Mouse (Mus musculus): Measurements from ENCODE around the gene Atad3a. TPM values are rescaled to one million over a fixed set of nuclear protein-coding genes. Genes with fewer than 3 reads are reported as not detected.

The Atad3a gene
- total RNA-seq, 2 experiments from 2014 or later, result 56.0 to 57.9 TPM

DNA sequence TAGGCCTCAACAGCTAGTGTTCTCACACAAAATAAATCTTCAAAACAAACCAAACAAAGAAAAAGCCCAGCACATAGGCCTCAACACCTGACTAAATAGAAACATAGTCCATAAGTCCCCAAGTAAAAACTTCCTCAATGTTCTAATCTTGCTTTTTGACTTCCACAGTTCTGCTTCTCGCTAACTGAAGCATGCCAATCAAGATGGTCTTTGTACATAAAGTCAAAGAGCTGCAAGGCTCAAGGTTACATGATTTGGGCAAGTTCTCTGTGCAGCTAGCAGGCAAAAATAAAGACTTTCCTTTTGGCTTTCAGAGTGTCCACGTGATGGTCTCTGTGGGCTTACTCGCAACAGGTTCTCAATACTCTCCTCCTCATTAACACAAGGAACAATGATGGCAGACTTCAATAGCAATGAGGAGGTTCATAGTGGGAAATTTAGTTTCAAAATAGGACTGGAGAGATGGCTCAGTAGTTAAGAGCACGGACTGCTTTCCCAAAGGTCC lies 57.4 kb downstream of the Atad3a start:
- DNase-seq (ENCODE audit: extremely low spot score in 1 of 2, low spot score in 2 of 2), result no peak
- intact Hi-C loops (cut with DNase I), result no loop called here

DNA sequence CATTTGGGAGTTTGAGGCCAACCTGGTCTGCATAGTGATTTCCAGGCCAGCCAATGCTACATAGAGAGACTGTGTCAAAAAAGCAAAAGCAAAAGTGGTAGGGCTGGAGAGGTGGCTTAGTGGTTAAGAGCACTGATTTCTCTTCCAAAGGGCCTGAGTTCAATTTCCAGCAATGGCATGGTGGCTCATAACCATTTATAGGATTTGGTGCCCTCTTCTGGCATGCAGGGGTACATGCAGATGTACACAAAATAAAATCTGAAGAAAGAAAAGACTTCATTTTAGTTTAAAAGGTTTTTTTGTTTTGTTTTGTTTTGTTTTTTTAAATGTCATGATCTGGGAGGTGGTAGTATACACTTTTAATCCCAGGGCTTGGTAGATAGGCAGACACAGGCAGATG lies 60.5 kb downstream of the Atad3a start:
- intact Hi-C loops (cut with DNase I), result no loop called here

GRCm38 (mm10) chr4:155696261-155697255 lies 64.3 kb downstream of the Atad3a start:
- intact Hi-C loops (cut with DNase I), result no loop called here
- no peak for DNase-seq (ENCODE audit: extremely low spot score in 1 of 2, low spot score in 2 of 2)

More for the DNA sequence above, 60.5 kb downstream of the Atad3a start:
- DNase-seq (ENCODE audit: extremely low spot score in 1 of 2, low spot score in 2 of 2), result no peak

DNA sequence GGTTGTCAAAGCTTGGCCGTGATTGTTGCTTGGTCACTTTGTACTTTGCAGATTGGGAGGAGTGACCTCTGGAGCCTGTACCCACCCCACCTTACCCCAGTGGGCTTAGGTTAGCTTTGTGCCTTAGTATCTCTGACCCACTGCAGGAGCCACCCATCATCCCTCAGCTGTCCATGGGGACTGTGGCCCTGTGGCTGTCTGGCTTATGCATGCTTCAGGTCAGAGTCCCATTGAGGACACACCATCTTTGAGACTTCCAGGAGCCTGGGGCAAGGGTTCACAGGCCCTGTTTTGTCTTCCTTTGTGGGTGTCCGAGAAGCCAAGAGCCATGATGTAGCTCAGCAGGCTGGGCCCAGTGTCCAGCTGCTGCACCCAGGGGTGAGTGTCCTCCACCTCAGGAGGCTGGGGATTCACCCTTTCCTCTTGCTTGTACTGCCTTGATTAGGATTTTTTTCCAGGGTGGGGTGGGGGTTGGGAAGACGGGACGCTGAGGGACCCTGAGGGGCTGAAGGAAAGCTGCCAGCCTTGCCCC lies 65.3 kb downstream of the Atad3a start:
- intact Hi-C loops (cut with DNase I), result no loop called here
- no peak for DNase-seq (ENCODE audit: extremely low spot score in 1 of 2, low spot score in 2 of 2)

- peak; percentile 76 to 85 for DNase-seq (ENCODE audit: extremely low spot score in 1 of 2, low spot score in 2 of 2)
- intact Hi-C loops (cut with DNase I), result no loop called here
Observed at GRCm38 (mm10) chr4:155694482-155695401, 66.2 kb downstream of the Atad3a start.

GRCm38 (mm10) chr4:155694111-155694481 lies 66.8 kb downstream of the Atad3a start, which contains the start of gene Fndc10:
Gene Fndc10, plus strand, starts transcription at chr4:155694342.
- peak in 1 of 2 experiments; percentile 89 for DNase-seq (ENCODE audit: extremely low spot score in 1 of 2, low spot score in 2 of 2)
- intact Hi-C loops (cut with DNase I), result no loop called here

GRCm38 (mm10) chr4:155692421-155692820 lies 68.5 kb downstream of the Atad3a start:
- intact Hi-C loops (cut with DNase I), result no loop called here
- DNase-seq (ENCODE audit: extremely low spot score in 1 of 2, low spot score in 2 of 2), result no peak

Small RNA genes lying within 50 kb of the gene (microRNA-seq; reads per million reads assigned to microRNA genes)
- not detected for gene Gm27743

Other genes starting within 250 kb of the Atad3a start
- 10 to 100 TPM; 47.9 TPM for gene Nadk, start 198.7 kb downstream of the Atad3a start, total RNA-seq (2021)
- gene Slc35e2, start 159.7 kb downstream of the Atad3a start, total RNA-seq (2021), result 10 to 100 TPM; 44.1 to 45.2 TPM
- 10 to 100 TPM; 42.0 to 51.4 TPM for gene Cdk11b, start 136.2 kb downstream of the Atad3a start, total RNA-seq (2021)
- gene Gm10563, start 115.7 kb downstream of the Atad3a start, total RNA-seq (2021), result not detected
- 1 to 10 TPM; 2.1 to 2.2 TPM for gene Mmp23, start 107.7 kb downstream of the Atad3a start, total RNA-seq (2021)
- 100 to 1,000 TPM in 1 of 2 experiments, 10 to 100 TPM in 1; 98.4 to 100 TPM for gene Mib2, start 91.9 kb downstream of the Atad3a start, total RNA-seq (2021)
- 10 to 100 TPM; 20.2 to 22.2 TPM for gene Fndc10, start 66.8 kb downstream of the Atad3a start, total RNA-seq (2021)
- 10 to 100 TPM; 82.3 to 85.4 TPM for gene Ssu72, start 56.3 kb downstream of the Atad3a start, total RNA-seq (2021)
- gene Tmem240, start 26.3 kb downstream of the Atad3a start, total RNA-seq (2021), result 10 to 100 TPM; 63.6 to 68.8 TPM
- 10 to 100 TPM; 14.6 to 19.3 TPM for gene Vwa1, start 13.6 kb upstream of the Atad3a start, total RNA-seq (2021)
- 1 to 10 TPM; 3.0 to 5.4 TPM for gene Tmem88b, start 24.8 kb upstream of the Atad3a start, total RNA-seq (2021)
- not detected for gene Ankrd65, start 29.3 kb upstream of the Atad3a start, total RNA-seq (2021)
- gene Mrpl20, start 41.8 kb upstream of the Atad3a start, total RNA-seq (2021), result 100 to 1,000 TPM; 103 to 111 TPM
- 10 to 100 TPM; 68.7 to 71.2 TPM for gene Ccnl2, start 51.4 kb upstream of the Atad3a start, total RNA-seq (2021)
- gene Aurkaip1, start 70.2 kb upstream of the Atad3a start, total RNA-seq (2021), result 10 to 100 TPM; 81.6 to 82.6 TPM
- gene Mxra8, start 78.6 kb upstream of the Atad3a start, total RNA-seq (2021), result 10 to 100 TPM; 10.6 to 14.1 TPM
- 10 to 100 TPM; 70.6 to 74.2 TPM for gene Dvl1, start 86.3 kb upstream of the Atad3a start, total RNA-seq (2021)
- under 1 TPM; 0.13 to 0.22 TPM for gene Tas1r3, start 102.3 kb upstream of the Atad3a start, total RNA-seq (2021)
- gene Cptp, start 108.3 kb upstream of the Atad3a start, total RNA-seq (2021), result 10 to 100 TPM; 29.6 to 30.8 TPM
- 10 to 100 TPM; 38.3 to 39.8 TPM for gene Ints11, start 108.5 kb upstream of the Atad3a start, total RNA-seq (2021)
- 10 to 100 TPM; 66.0 to 71.2 TPM for gene Pusl1, start 130.7 kb upstream of the Atad3a start, total RNA-seq (2021)
- gene Acap3, start 130.7 kb upstream of the Atad3a start, total RNA-seq (2021), result 100 to 1,000 TPM; 144 to 146 TPM
- gene Ube2j2, start 182.7 kb upstream of the Atad3a start, total RNA-seq (2021), result 10 to 100 TPM; 84.9 to 93.8 TPM
- 10 to 100 TPM; 19.2 to 20.9 TPM for gene C1qtnf12, start 201.2 kb upstream of the Atad3a start, total RNA-seq (2021)
- gene B3galt6, start 231.6 kb upstream of the Atad3a start, total RNA-seq (2021), result 10 to 100 TPM; 11.4 to 11.8 TPM
- 100 to 1,000 TPM; 136 to 139 TPM for gene Sdf4, start 231.8 kb upstream of the Atad3a start, total RNA-seq (2021)

Data from left cerebral cortex, postnatal 10 days (tissue).